ENCODE assay signal across 28 mouse cellular contexts in the genomic region with DNA sequence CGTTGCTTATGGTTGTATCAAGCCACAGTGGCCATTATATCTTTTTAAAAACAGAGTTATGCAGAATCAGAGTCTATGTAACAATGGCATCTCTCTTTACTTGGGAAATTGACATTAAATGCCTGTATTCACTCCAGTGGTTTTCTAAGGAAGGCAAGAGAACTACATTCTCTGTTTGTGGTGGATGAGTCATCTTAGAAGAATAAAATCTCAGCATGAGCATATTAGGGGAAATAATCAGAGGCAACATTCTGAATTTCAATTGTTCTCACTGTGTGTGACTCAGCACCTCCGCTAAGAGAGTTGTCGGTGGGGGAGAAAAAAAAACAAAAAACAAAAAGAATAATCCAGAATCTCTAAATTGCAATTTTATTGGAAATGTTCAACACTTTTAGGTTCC.
DNase-seq lines count a peak whose midpoint lies in the region; ATAC-seq and TF ChIP-seq lines count a peak whose summit lies in the region.
"Had no signal": no experiment of that assay in that cellular context is flagged by ENCODE, and none has a peak within 500 bp of the region (broad histone marks: within the 10 kb centered on the region; RNA-seq: fewer than 3 reads in every experiment).

No protein-coding gene starts in this region.

- no peak overlapping the region for H3ac ChIP-seq in myocyte (ENCODE audit: control insufficient read depth, insufficient read length)

- peak; percentile 49 for DNase-seq in 3T3-L1 (ENCODE audit: low read depth, low spot score)
- peak; percentile 96 for DNase-seq in Muller cell, postnatal 12 days (ENCODE audit: inconsistent ontology term)
- peak; percentile 53 for DNase-seq in brain, adult 2 months (ENCODE audit: low read depth, low spot score)
- no peak for DNase-seq in spleen, postnatal 4 days (ENCODE audit: low spot score in 2 of 2)
- no peak for DNase-seq in gastrocnemius, postnatal 36 days
- DNase-seq: adrenal gland, adult 2 months; adrenal gland, postnatal 14 days; B cell, adult 2 months; cerebellum, adult 11-12 months; cerebellum, adult 8-10 months; cerebellum, postnatal 10 days; cerebellum, postnatal 36 days; embryo, embryonic 11 days; gastrocnemius, postnatal 10 days; heart, adult 11 months; heart, postnatal 36 days; kidney, adult 11 months had no signal

- H3K9ac ChIP-seq in forebrain, embryonic 13.5 days, result no peak overlapping the region
- H3K9ac ChIP-seq: embryonic facial prominence, embryonic 13.5 days; hindbrain, embryonic 13.5 days; intestine, embryonic 15.5 days had no signal

- peak overlapping the region; percentile 50 for H3K4me2 ChIP-seq in myocyte (ENCODE audit: low read depth)
- no peak overlapping the region for H3K4me2 ChIP-seq in forebrain, embryonic 13.5 days
- H3K4me2 ChIP-seq: embryonic facial prominence, embryonic 13.5 days; heart, embryonic 11.5 days; hindbrain, embryonic 13.5 days; intestine, embryonic 15.5 days had no signal

- no peaks in the 10 kb centered on the region for H3K9me3 ChIP-seq in forebrain, embryonic 13.5 days (replicated peaks)
- H3K9me3 ChIP-seq: embryonic facial prominence, embryonic 10.5 days; embryonic facial prominence, embryonic 13.5 days; hindbrain, embryonic 10.5 days; hindbrain, embryonic 13.5 days; intestine, embryonic 15.5 days had no signal

- no peaks in the 10 kb centered on the region for H3K79me2 ChIP-seq in myocyte (ENCODE audit: control insufficient read depth, insufficient read depth)

- no peak overlapping the region for H3K4me3 ChIP-seq in myocyte
- no peak overlapping the region for H3K4me3 ChIP-seq in forebrain, embryonic 13.5 days
- H3K4me3 ChIP-seq: embryonic facial prominence, embryonic 10.5 days; embryonic facial prominence, embryonic 13.5 days; hindbrain, embryonic 10.5 days; hindbrain, embryonic 13.5 days; intestine, embryonic 15.5 days had no signal

- intact Hi-C loops in gastrocnemius, postnatal 36 days (cut with DNase I), result no loop called here

- 67% methylated on average over 3 of the region's 3 CpGs for WGBS in forebrain, embryonic 13.5 days

- H3K27me3 ChIP-seq in myocyte (ENCODE audit: control insufficient read depth, insufficient read depth, insufficient read length), result no peaks in the 10 kb centered on the region
- no peaks in the 10 kb centered on the region for H3K27me3 ChIP-seq in forebrain, embryonic 13.5 days
- H3K27me3 ChIP-seq: embryonic facial prominence, embryonic 13.5 days; hindbrain, embryonic 13.5 days; intestine, embryonic 15.5 days had no signal

- no peak overlapping the region for H3K27ac ChIP-seq in forebrain, embryonic 13.5 days
- H3K27ac ChIP-seq: embryonic facial prominence, embryonic 10.5 days; embryonic facial prominence, embryonic 13.5 days; hindbrain, embryonic 10.5 days; hindbrain, embryonic 13.5 days; intestine, embryonic 15.5 days had no signal

- no peak for ATAC-seq in forebrain, embryonic 13.5 days
- ATAC-seq: CD4-positive, CD25-positive, alpha-beta regulatory T cell, adult 4 months; forebrain, embryonic 16.5 days; hindbrain, embryonic 16.5 days; intestine, embryonic 15.5 days had no signal

- no peak for TF ChIP-seq POLR2A in myocyte (IDR thresholded peaks at IDR 0.05; ENCODE audit: insufficient read length, low read depth)

- H3K36me3 ChIP-seq in myocyte (ENCODE audit: control insufficient read depth, insufficient read depth), result no peaks in the 10 kb centered on the region
- H3K36me3 ChIP-seq in forebrain, embryonic 13.5 days (ENCODE audit: poor library complexity, severe bottlenecking), result no peaks in the 10 kb centered on the region
- H3K36me3 ChIP-seq: embryonic facial prominence, embryonic 10.5 days; embryonic facial prominence, embryonic 13.5 days; hindbrain, embryonic 10.5 days; hindbrain, embryonic 13.5 days; intestine, embryonic 15.5 days had no signal

- no peaks in the 10 kb centered on the region for H3K4me1 ChIP-seq in forebrain, embryonic 13.5 days
- H3K4me1 ChIP-seq: embryonic facial prominence, embryonic 10.5 days; embryonic facial prominence, embryonic 13.5 days; hindbrain, embryonic 10.5 days; hindbrain, embryonic 13.5 days; intestine, embryonic 15.5 days had no signal

TF ChIP-seq in myocyte, 11 proteins besides CTCF, POLR2A, EP300 and RAD21:
- TF ChIP-seq USF1 (IDR thresholded peaks at IDR 0.05; ENCODE audit: low read depth), result no peak

Comparison
In these comparisons a context has a peak if more than half of its experiments do, and no peak if none do; other contexts are left out.
1. DNase-seq: peak in 3T3-L1 (single experiment), Muller cell, postnatal 12 days (single experiment) and brain, adult 2 months (single experiment); none in spleen, postnatal 4 days (0 of 2) and gastrocnemius, postnatal 36 days (0 of 2).